Mouse (Mus musculus): ENCODE data around the gene Efna1.

The Efna1 gene

DNA sequence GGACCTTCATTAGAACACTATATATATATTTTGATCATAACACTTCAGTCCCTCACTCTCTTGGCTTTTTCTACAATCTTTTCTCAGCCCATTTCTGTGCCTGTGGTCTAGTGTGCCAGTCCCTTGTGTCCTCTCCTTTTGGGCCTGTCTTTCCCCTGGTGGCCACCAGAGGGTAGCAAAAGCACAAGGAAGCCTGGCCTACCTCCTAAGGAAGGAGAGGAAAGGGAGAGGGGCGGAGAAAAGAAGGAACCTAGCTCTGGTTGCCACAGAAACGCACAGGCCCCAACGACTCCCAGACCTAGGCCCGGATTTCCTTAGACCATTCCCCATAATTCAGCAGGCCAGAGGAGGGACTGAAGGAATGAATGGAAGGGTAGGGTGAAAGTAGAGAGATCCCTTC, 35.9 kb upstream of the Efna1 start:
- TF ChIP-seq GATA4 (IDR thresholded peaks at IDR 0.05; ENCODE audit: insufficient replicate concordance, low read length): no peak

GRCm38 (mm10) chr3:89315930-89316831, 35.2 kb upstream of the Efna1 start:
- TF ChIP-seq GATA4 (IDR thresholded peaks at IDR 0.05; ENCODE audit: insufficient replicate concordance, low read length): no peak

DNA sequence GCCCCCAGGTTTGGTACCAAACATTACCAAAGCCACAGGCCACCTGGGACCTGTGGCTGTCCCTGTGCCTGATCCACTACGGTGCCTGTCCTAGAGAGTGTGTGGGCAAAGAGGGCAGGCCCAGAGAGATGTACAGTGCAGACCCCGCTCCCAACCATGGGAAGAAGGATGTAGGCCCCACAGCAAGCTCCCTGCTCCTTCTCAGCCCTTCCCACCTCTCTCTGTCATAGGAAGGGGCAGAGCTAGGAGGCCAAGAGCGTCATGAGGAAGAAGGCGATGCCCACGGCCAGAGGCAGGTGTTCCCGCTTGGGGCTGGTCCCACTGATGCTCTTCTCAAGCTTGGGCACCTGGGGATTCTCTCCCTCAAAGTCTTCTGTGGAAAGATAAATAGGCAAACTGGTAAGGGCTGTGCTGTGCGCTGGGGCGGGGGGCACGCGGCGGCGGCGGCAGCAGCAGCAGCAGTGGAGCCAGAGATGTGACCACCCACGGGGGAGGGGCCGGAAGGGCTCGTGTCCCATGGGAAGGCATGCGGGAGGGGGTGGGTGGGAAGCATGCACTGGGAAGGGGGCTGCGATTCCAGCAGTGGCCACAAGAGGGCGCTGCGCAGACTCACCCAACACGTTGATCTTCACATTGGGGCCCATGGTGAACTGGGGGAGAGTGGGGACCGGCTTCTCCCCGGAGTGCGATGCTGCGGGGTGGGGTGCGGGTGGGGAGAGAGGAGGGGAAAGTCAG, 34.4 kb upstream of the Efna1 start:
- no peak for TF ChIP-seq GATA4 (IDR thresholded peaks at IDR 0.05; ENCODE audit: insufficient replicate concordance, low read length)

DNA sequence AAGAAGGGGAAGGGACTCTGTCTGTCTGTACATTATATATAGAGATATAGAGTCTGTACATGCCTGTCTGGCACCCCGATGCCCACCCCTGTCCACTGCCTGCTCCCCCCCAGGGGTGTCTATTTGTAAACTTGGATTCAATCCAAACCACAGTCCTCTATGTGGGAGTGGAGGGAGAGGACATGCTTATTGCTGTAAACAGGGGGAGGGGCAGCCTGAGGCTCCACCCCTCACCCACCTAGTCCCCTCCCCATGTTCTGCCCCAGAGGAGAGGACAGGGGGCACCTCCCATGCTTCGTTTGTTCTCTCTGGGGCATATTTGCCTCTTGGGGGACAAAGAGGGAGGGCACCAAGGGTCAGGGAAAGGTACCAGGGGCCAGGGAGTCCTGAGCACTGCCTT, 33.8 kb upstream of the Efna1 start:
- no peak for TF ChIP-seq GATA4 (IDR thresholded peaks at IDR 0.05; ENCODE audit: insufficient replicate concordance, low read length)

- no peak for TF ChIP-seq GATA4 (IDR thresholded peaks at IDR 0.05; ENCODE audit: insufficient replicate concordance, low read length)
Observed at GRCm38 (mm10) chr3:89314340-89314739, 33.4 kb upstream of the Efna1 start.

GRCm38 (mm10) chr3:89308089-89308488, 27.1 kb upstream of the Efna1 start:
- no peak; the same call in 1 of the 2 replicates for TF ChIP-seq GATA4 (IDR thresholded peaks at IDR 0.05; ENCODE audit: insufficient replicate concordance, low read length)

DNA sequence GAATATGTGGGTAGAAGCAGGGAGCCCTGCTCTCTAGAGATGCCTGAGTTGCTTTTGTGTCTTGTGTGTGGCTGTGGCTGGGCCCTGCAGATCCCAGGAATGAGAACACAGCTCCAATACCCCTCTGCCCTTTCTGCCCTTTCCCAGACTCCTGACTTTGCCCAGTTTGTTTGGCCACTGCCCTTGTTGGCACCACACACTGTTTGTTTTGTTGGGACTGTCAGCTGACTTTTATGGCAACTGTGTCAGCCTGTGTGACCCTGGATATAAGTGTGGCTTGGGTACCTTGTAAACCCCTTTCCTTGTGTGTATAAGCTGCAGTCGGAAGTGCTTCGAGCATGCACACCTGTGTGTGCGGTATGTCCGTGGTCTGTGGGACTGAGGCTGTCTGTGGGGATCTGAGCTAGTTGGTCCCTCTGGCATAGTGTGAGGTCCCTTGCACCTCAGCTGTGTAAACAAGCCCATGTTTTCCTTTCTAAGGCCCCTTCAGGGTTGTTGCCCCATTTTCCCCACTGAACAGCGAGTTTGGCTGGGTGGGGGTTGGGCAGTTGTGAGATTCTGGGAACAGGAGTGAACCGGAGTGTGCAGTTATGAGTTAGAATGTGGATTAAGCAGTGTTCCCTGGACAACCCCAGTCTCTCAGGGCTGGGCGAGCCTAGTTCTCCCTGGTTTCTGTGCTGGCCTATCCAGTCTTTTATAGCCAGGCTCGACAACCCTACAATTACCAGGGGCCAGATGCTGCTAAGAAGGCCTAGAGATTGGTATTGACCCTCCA, 24.8 kb upstream of the Efna1 start:
- no peak for TF ChIP-seq GATA4 (IDR thresholded peaks at IDR 0.05; ENCODE audit: insufficient replicate concordance, low read length)

DNA sequence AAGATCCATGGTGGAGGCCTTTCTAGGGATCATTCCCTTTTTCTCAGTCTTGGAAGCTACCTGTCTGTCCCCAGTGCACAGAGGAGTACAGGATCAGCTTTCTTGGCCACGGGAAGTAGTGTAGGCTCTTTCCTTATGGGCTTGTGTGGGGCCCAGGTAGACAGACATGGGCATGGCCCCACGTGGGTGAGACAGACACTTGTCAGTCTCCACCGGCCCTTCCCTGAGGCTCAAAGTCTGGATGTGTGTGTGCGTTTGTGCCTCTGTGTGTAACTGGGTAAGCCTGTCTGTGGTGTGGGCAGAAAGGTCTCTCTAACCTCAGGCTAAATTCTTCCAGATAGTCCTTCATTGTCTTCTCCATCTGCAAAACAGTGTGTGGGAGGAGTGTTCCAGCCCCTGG, 24.2 kb upstream of the Efna1 start:
- no peak for TF ChIP-seq GATA4 (IDR thresholded peaks at IDR 0.05; ENCODE audit: insufficient replicate concordance, low read length)

DNA sequence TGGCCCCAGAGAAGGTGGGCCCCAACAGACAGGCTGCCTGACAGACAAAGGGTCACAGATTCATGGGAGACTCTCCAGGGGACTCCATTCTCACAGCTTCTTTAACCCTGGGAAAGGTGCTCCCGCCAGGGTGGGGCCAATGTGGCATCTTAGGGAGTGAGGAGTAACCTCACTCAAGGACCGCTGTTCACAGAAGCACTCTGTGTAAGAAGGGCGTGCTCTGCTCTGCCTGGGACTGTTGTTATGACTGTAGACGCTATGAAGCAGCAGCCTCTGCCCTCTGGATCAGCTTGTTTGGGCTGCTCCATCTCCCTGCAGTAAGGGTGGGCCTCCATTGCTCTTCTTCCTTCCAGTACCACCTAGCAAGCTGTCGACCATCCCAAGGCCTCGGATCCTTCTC, 23.5 kb upstream of the Efna1 start:
- no peak for TF ChIP-seq GATA4 (IDR thresholded peaks at IDR 0.05; ENCODE audit: insufficient replicate concordance, low read length)

- no peak for TF ChIP-seq GATA4 (IDR thresholded peaks at IDR 0.05; ENCODE audit: insufficient replicate concordance, low read length)
Observed at GRCm38 (mm10) chr3:89300514-89300913, 19.6 kb upstream of the Efna1 start.

- TF ChIP-seq GATA4 (IDR thresholded peaks at IDR 0.05; ENCODE audit: insufficient replicate concordance, low read length): peak; percentile 22; the same call in 1 of the 2 replicates
Observed at GRCm38 (mm10) chr3:89300071-89300470, 19.1 kb upstream of the Efna1 start.

GRCm38 (mm10) chr3:89299499-89299898, 18.6 kb upstream of the Efna1 start:
- TF ChIP-seq GATA4 (IDR thresholded peaks at IDR 0.05; ENCODE audit: insufficient replicate concordance, low read length): no peak

GRCm38 (mm10) chr3:89298908-89299307, 18.0 kb upstream of the Efna1 start:
- no peak for TF ChIP-seq GATA4 (IDR thresholded peaks at IDR 0.05; ENCODE audit: insufficient replicate concordance, low read length)

DNA sequence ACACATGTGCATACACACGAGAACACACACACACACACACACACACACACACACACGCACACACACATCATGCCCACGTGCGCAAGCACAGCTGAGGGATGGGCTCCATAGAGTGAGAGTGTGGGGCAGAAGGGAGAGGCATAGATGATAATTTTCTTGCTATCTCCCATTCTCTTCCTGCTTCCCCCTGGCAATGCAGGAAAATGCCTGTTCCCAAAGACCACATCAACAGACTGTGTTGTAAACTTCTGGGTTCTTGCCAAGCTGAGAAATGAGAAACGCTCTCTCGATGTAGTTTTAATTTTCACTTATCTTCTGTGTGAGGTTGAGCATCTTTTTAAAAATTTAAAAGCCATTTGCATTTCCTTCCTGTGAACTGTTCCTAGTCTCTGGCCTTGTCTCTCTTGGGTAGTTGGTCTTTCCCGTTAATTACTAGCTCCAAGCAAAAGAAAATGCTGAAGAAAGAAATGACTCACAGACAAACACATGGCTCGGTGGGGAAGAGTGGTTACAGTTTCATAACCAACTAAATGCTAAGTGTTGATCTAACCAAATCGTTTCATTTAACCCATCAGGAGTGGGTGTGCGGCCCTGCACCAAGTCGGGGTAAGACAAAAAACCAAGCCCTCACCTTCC, 15.9 kb upstream of the Efna1 start:
- TF ChIP-seq GATA4 (IDR thresholded peaks at IDR 0.05; ENCODE audit: insufficient replicate concordance, low read length): peak; percentile 51; the same call in 1 of the 2 replicates

GRCm38 (mm10) chr3:89295685-89296230, 14.8 kb upstream of the Efna1 start:
- TF ChIP-seq GATA4 (IDR thresholded peaks at IDR 0.05; ENCODE audit: insufficient replicate concordance, low read length): no peak
